Mouse (Mus musculus) kidney, adult 8-10 months (tissue): ENCODE data around the gene St8sia2.
A peak's percentile ranks its signal among the peaks of the same experiment; 100 is the strongest.
"Not testable (repeated sequence)": the region's sequence is repeated elsewhere in the genome, so short reads cannot be mapped to it uniquely, and the experiment has no call there.

ENCODE experiments used
- DNase-seq, 2 experiments: peaks; one replicate each; pipeline ENCODE4 v3.0.0; 2022

St8sia2 gene

DNA sequence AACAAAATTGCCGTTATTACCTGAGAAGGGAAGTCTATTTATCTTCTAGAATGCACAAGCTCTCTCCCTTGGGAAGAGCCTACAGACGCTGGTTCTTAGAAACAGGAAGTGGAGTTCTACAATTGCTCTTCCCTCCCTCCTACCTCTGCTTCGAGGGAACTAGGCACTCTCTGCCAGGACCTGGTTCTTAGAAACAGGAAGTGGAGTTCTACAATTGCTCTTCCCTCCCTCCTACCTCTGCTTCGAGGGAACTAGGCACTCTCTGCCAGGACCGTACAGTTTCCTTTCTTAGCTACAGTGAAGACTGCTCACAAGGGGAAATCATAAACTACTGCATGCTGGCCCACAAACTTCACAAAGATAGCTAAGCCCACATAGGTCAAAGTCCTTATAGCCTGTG lies 41.3 kb downstream of the St8sia2 start:
- not testable (repeated sequence) for DNase-seq

DNA sequence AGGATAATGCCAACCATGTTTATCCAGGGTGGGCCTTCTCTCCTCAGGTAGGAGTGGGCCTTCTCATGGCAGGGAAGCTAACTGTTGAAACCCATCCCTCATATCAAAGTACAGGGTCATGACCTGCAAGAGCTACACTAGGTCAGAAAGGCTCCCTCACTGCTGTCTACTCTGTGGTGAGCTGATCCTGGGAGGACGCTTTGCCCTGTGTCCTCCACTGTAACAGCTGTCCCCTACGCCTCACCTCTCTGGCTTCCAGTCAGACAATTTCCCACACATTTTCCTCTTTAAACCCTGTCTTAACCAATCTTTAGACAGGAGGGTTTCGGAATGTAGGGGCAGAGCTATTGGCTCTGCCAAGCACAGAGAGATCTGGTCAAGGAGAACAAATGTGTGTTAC lies 48.3 kb downstream of the St8sia2 start:
- DNase-seq = no peak

DNA sequence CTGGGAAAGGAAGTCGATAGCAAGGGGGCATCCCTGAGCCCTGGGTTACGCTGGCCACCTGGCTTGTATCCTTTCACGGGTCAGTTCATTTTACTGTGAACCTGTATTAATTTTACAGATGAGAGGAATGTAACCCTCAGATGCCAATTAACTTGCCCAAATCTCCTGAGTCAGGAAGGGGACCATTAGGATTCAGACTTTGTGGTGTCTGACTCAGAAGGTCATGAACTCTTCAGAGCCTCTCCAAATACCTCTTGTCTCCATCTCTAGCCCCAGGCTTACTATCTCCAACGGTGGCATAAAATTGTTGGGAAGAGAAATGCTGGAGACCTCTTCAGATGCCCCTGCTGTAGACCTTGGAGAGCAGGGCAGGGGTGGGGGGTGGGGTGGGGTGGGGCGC lies 51.1 kb downstream of the St8sia2 start:
- DNase-seq = no peak

DNA sequence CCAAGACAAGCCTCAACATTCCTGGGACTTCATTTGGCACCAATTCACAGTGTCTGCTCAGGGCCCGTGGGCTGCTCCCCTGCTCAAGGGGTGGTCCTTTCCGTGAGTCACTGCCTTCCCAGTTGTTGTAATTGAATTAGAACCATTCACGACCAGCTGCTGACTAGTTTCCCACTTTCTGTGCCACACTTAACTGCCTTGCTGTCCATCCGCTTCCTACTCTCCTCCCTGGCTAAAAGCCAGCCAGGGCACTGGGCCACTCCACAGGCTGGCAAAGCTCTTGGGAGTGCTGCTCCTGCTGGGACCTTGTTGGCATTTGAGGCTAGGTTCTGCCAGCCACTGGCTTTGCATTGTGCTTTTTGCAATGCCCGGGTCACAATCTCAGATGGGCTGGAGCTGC lies 59.0 kb downstream of the St8sia2 start:
- peak; percentile 4 to 15 for DNase-seq

DNA sequence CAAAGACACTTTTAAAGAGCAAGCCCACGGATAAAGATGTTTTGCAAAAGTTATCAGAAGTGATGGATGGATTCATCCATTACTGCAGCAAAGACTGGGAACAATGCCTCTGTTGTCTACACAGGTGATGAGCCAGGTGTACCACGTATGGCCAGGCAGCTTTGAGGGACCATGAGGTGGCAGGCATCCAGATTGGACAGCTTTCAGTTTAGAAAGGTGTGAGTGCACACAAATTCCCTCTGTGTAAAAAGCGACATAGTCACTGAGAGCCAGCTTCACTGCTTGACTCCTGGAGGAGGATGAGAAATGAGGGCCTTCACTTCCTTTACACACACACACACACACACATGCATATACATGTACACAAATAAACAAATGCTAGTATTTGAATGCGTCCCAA lies 60.4 kb downstream of the St8sia2 start:
- DNase-seq = no peak

DNA sequence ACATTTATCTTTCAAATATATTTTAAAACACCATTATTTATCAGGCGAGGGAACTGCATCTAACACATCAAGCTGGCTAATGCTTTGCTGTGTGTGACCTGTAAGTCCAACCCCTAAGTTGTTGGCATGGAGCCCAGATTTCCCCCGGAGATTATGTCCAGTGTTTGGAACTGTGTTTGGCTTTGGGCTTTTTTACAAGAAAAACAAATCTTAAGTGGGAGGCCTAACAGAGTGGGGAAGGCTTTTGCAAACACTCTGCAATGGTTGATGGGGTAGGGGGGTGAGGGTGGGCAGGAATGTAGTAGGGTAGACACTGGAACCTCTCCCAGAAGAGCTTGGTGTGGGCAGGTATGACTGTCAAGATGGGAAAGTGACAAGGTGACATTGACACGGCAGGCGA lies 71.8 kb downstream of the St8sia2 start:
- DNase-seq = peak; percentile 37 to 44

DNA sequence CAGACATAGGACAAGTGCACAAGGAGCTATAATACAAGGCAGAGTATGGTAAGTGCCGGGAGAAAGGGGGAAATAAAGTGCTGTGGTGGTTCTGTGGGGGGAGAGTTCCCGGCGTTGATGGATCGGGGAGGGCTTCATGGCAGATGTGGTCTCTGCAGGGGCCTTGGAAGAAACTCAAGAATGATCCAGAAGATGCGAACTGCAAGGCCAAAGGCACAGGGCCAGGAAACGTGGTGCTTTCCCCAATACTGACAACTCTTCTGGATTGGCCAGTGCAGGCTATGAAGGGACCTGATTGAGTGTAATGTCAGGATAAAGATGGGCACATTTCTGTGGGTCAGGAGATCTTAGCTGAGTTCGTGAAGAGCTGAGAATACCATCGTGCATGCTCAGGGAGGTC lies 74.3 kb downstream of the St8sia2 start:
- DNase-seq = no peak

DNA sequence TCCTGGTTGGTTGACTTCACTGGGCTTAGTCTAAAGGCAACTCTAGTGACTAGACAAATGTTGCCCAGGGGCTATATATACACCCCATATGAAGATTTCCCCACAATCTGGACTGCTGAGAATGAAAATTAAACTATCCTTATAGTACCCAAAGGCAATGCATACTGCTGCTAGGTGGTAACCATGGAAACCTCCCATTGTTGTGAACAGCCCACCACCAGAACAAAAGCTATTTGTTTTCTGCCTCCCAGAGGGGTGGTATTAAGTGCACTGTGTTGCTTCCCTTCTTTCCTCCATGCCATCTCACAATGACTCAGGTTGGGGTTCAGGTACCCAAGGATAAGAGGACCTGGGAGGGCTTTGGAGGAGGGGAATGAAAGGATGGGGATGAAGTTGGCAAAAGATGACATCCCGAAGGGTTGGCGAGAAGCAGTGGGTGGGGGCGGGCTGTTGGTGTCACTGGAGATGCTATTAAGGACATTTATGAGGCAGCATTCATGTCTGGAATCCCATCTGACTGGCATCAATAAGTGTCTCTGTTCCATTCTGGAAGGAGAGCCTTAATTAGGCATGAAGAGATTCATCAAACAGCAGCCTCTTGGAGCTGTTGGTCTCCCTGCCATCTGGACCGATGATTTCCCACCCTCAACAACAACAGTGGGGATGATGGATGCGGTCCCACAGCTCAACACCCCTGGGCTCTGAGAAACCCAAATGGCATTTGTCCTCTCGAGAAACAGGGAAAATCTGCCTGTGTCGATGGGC lies 75.3 kb downstream of the St8sia2 start:
- no peak for DNase-seq

DNA sequence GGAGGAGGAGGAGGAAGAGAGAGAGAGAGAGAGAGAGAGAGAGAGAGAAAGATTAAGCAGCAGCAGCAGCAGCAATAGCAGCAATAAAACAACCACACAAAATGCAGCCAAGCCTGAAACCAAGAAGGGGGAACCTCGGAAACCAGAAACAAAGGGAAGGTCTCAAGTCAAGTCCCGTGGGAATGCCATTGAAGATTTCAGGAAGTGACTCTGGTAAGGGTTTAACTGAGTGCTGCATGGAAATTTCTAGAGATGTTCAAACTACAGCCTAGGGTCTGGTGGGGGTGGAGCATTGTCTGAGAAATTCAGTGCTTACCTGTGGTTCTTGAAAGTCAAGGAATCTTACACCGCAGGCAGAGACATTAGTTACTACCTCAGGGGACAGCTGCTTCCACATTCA lies 77.4 kb downstream of the St8sia2 start:
- DNase-seq = peak in 1 of 2 experiments; percentile 1

DNA sequence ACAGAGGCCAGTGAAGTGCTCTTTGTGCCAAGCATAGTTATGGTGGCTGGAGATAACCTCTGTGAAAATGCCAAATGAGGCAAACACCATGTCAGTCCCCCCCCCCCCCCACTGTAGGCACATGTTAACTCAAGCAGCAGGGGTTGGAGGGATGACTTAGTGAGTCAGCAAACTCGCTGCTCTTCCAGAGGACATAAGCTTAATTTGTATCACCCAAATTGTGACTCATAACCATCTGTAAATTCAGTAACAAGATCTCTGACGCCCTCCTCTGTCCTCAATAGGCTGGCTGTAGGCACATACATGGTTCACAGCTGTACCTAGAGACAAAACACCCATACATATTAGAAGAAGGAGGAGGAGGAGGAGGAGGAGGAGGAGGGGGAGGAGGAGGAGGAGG lies 77.8 kb downstream of the St8sia2 start:
- DNase-seq = no peak

DNA sequence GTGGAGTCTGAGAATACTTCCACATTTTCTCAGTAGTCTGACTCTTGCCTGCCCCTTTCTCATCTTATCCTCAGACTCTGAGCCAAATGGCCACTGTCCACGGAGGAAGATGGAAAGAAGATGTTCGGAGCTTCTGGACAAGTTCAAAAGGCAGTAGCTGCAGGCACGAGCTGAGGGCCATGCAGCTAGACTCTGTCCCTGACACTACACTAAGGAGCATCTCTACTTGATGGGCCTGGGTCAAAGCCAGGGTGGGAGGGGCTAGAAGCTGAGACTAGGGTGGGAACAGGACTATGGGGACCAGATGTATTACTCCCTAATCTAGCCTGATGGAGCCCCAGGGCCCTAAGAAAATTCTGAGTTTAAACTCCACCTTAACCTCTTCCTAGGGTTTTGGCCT lies 80.5 kb downstream of the St8sia2 start:
- DNase-seq = no peak

DNA sequence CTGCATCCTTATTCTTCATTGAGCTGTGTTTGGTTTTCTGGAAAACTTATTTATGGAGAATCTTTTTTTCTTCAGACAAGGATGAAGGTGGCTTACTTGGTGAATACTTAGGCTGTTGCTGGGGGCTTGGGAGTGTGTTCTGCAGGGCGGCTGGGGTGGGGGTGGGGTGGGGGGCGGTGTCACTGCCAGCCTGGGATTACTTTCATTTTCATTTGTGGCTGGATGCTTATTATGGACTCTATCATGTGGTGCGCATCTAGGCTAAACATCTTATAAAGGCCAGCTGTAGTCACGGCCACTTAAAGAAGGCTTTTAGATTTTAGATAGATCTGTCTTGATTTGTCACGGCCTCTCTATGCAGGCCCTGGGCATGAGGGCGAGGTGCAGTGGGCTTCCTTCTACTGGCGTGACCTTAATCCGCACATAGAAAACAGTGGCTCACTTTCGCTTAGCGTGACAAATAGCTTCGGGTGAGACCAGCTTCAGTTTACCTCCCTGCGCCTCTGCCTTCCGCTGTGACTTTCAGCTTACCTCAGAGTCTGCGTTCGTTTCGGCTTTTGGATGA lies 92.5 kb downstream of the St8sia2 start:
- no peak for DNase-seq

DNA sequence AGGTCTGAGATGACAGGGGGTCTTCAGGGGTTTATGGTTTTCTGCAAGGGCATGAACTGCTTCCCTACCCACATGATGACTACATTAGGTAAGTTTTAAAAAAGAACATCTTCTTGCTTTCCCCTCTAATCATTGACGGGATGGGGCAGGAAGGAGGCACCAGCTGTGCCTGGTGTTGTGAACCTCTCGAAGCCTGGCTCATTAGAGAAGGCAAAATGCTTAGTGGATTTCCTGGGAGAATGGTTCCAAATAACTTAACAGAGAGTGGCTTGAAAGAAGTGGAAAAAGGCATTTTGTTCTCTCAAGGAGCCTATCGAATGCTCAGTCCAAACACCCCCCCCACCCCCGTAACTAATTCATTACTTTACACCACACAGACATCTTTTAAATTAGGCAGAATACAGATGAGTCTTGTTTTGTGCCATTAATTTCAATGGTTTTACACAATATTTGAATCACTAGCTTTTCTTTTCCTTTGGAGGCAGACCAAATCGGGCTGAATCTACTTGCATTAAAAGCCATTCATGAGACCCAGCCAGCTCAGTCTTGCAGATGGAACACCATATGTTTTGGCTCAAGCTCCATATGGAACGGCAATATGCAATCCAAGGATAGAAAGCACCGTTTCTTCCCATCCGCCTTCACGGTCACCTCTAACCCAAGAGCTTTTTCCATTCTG lies 95.7 kb downstream of the St8sia2 start:
- no peak for DNase-seq

DNA sequence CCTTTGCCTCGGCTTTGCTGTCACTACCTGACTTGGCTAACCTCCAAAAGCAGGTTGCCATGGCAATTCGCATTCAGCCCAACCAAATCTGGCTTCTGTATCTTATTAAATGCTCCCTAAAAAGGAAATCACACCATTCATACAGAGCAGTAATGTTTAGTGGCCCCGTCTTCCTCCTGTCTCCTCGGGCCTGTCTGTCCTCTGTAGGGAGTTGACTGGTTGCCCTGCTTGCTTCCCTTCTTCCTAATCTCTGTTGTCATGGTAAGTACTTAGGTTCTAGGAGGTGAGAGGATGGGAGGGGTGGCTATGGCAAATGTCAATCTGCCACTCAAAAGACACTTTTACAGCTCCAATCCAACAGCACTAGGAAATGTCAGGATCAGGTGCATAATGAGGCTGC lies 101.6 kb downstream of the St8sia2 start:
- no peak for DNase-seq

DNA sequence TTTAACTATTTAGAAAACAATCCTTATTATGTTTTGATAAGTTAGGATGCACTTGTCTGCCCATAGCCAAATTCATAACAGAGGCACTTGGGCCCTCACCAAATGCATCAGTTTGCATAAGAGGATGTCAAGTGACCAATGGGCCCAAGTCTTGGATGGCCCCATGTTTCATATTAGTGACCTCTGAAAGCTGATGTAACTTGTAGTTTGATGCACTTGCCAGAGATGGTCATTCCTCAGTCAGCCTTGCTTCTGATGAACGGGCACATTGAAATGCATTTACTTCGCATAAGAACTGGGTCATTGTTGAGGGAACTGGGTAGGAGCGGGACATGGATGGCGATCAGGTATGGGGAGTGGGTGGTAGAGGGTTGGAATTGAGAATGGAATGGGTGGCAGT lies 102.6 kb downstream of the St8sia2 start:
- DNase-seq = no peak

DNA sequence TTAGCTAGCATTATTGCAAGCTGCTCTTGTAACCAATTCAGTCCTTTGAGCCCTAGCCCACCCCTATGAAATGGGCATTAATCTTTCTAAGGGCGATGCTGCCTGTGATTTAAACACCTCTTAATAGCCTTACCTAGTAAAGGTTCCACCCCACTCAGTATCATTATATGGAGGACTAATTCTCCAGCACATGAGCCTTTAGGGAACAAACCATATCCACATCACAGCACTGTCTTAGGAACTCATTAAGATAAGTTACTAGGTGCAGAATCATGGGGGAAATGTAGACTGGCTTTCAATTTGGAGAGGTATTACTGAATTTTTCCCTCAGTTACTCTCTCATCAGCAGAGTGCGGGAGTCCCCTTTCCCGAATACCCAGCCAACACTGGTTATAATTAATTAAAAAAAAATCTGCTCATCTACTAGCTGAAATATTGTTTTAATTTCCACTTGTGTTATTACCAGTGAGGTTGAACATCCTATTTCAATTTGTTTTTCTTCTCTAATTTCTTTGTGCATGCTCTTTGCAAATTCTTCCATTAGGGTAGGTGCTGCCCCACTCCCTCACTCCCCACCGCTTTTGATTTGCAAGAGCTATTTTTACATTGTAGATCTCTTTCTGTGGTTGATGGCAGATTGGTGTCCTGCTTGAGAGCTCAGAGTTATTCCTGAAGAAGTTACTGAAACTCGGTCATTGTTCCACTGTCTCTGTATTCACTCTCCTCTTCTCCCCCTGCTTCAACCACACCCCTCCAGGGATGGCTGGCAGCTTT lies 103.9 kb downstream of the St8sia2 start:
- DNase-seq = no peak

DNA sequence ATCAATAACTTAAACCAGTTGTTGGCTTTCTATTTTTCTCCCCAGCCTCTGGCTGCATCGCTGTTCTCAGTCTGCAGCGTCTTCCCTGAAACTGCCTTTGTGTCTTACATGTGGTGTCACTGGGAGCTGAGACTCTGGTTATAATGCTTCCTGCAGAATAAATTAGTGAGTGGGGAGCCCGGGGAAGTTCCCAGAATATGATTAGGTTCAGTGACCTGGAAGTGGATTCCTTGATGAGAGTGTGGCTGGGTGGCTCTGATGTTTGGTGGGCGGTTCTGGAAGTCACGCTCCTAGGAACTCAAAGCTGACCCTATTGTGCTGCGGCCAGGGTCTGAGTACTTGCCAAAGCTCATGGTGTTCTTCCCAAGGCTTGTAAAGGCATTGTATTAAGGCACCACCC lies 119.0 kb downstream of the St8sia2 start:
- no peak for DNase-seq

DNA sequence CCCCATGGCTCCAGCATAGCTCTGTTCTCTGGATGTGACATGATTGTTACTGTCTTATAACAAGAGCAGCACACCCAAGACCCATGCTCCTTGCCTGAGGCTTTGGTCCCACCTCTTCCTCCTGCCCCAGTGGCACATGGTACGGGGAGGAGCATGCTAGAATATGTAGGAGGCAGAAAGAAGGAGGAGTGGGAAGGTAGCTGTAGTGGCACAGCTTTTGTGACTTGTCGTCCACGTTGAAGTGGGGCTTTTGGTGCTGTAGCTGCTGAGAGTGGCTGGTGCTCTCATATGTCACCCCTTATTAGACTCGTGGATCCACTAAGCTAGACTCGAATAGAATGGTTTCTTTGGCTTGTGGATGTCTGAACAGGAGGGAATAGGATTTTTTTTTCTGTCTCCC lies 121.7 kb downstream of the St8sia2 start:
- DNase-seq = no peak

DNA sequence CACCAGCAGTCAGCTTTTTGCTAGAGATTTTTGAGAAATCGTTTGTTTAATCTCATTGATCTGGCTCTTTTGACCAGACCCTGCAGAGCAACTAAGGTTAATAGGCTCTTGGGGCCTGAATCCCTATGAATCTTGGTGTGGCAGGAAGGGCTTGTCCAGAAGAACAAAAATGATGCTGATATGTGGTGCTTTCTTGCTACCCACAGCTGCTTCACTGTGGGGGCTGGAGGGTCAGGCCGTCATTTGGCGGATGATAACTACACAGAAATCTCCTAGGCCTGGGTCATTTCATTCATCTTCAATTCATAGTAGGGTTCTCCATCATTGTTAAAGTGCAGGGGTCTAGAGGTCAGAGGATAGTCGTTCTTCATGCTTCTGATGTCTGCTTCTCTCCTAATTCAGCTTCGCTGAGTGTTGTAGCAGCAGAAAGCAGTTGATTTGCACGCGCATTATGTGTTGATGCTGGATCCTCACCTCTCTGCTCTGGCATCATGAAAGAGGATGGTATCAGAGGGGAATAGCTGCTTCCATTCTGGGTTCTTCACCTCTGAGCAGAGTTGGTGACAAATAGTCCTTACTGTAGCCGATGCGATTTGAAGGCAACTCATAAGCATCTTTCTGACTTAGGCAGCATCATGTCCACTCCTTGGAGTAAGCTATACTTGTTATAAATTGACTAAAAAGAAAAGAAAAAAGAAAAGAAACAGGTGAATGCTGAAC lies 122.4 kb downstream of the St8sia2 start:
- no peak for DNase-seq

DNA sequence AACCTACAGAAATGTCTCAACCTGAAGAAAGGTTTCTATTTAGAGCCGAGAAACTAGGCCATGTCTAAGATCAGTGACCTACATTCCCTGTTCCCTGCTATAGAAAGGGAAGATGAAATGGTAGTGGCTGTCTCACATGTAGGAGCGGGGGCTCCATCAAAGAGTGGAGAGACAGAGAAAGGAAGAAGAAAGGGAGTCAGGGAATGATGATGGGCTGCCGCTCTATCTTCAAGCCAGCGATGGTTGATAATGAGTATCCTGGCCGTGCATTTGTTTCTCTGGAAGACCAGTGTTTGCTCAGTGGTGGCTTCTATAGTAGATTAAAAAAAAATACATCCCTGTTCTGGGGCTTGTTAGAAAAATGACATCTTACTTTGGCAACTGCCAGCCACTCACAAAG lies 123.0 kb downstream of the St8sia2 start:
- DNase-seq = no peak
